In the genomic region with DNA sequence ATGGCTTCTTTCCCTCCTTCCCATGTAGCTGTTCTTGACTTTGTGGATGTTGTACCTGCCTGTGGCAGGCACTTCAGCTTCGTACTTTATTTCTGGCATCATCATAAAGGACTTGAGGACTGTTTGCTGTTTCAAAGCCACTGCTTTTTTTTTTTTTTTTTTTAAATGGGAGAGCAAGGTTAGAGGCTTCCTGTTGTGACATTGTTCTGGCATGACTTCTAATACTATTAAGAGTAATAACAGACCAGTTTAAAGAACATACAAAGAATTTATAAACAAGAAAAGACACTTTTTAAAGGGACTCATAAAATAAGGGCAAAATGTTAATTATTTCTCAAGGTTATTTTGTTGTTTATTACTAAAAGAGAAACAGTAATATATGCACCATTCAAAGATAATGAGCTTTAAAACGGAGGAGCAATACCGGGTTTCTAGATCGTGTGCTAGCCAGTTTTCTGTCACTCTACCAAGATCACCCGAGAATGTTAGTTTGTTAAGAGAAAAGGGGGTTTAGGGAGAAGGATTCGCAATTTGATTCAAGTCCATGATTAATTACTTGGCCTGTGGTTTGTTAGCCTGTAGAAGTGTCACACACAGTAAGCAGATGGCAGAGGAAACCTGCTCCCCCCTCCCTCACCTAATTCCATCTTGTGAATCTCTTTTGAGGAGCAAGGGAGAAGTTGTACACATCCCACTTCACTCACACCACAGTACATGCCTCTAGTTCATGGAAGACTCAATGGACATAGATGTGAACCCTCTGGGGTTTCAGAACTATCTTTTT, we compare ENCODE assay signal across 25 mouse cellular contexts. TPM values are rescaled to one million over a fixed set of nuclear protein-coding genes. Genes with fewer than 3 reads are reported as not detected.
DNase-seq lines count a peak whose midpoint lies in the region; ATAC-seq and TF ChIP-seq lines count a peak whose summit lies in the region.
"Had no signal": no experiment of that assay in that cellular context is flagged by ENCODE, and none has a peak within 500 bp of the region (broad histone marks: within the 10 kb centered on the region; RNA-seq: fewer than 3 reads in every experiment).

No protein-coding gene starts in this region.

- peak; percentile 50; the same call in 1 of the 2 replicates for ATAC-seq in forebrain, embryonic 13.5 days
- no peak for ATAC-seq in forebrain, embryonic 11.5 days (replicated peaks; ENCODE audit: low FRiP score)
- no peak for ATAC-seq in kidney, postnatal 0 days (replicated peaks; ENCODE audit: low FRiP score, low read depth)
- ATAC-seq in kidney, embryonic 14.5 days (ENCODE audit: low FRiP score, low TSS enrichment), result no peak
- ATAC-seq in midbrain, embryonic 11.5 days (ENCODE audit: low FRiP score), result no peak
- ATAC-seq in midbrain, embryonic 15.5 days (replicated peaks), result no peak
- ATAC-seq: intestine, embryonic 16.5 days; midbrain, embryonic 16.5 days had no signal

- H3K27me3 ChIP-seq in forebrain, embryonic 13.5 days, result no peaks in the 10 kb centered on the region
- no peaks in the 10 kb centered on the region for H3K27me3 ChIP-seq in forebrain, embryonic 11.5 days (ENCODE audit: control insufficient read depth, insufficient read depth, low read length)
- H3K27me3 ChIP-seq in kidney, postnatal 0 days (ENCODE audit: insufficient read depth, low read length), result no peaks in the 10 kb centered on the region
- H3K27me3 ChIP-seq in kidney, embryonic 14.5 days (ENCODE audit: control insufficient read depth, insufficient read depth, low read length), result no peaks in the 10 kb centered on the region
- no peaks in the 10 kb centered on the region for H3K27me3 ChIP-seq in midbrain, embryonic 11.5 days (ENCODE audit: control insufficient read depth, insufficient read depth, low read length)
- H3K27me3 ChIP-seq in midbrain, embryonic 15.5 days (replicated peaks), result no peaks in the 10 kb centered on the region
- H3K27me3 ChIP-seq: heart, embryonic 15.5 days; limb, embryonic 12.5 days; liver, embryonic 15.5 days; stomach, embryonic 15.5 days had no signal

- no peak overlapping the region for H3K27ac ChIP-seq in forebrain, embryonic 13.5 days
- H3K27ac ChIP-seq in forebrain, embryonic 11.5 days (ENCODE audit: low read depth, low read length), result no peak overlapping the region
- H3K27ac ChIP-seq in kidney, postnatal 0 days, result no peak overlapping the region
- no peak overlapping the region for H3K27ac ChIP-seq in kidney, embryonic 14.5 days (ENCODE audit: low read depth, low read length)
- H3K27ac ChIP-seq in midbrain, embryonic 11.5 days (ENCODE audit: low read depth, low read length), result no peak overlapping the region
- no peak overlapping the region for H3K27ac ChIP-seq in midbrain, embryonic 15.5 days
- H3K27ac ChIP-seq: heart, embryonic 10.5 days; heart, embryonic 15.5 days; left cerebral cortex, adult 2 months; limb, embryonic 12.5 days; liver, embryonic 15.5 days; stomach, embryonic 15.5 days had no signal

- no peaks in the 10 kb centered on the region for H3K9me3 ChIP-seq in forebrain, embryonic 13.5 days (replicated peaks)
- no peaks in the 10 kb centered on the region for H3K9me3 ChIP-seq in forebrain, embryonic 11.5 days (ENCODE audit: control insufficient read depth, low read length)
- no peaks in the 10 kb centered on the region for H3K9me3 ChIP-seq in kidney, postnatal 0 days (replicated peaks; ENCODE audit: low read length)
- no peaks in the 10 kb centered on the region for H3K9me3 ChIP-seq in kidney, embryonic 14.5 days (ENCODE audit: control insufficient read depth, low read length)
- H3K9me3 ChIP-seq in midbrain, embryonic 11.5 days (ENCODE audit: control insufficient read depth, low read length), result no peaks in the 10 kb centered on the region
- no peaks in the 10 kb centered on the region for H3K9me3 ChIP-seq in midbrain, embryonic 15.5 days
- H3K9me3 ChIP-seq: heart, embryonic 10.5 days; heart, embryonic 15.5 days; limb, embryonic 12.5 days; liver, embryonic 15.5 days; stomach, embryonic 15.5 days had no signal

- no peak for TF ChIP-seq CTCF in kidney, postnatal 0 days (IDR thresholded peaks at IDR 0.05; ENCODE audit: low read depth)

- no peaks in the 10 kb centered on the region for H3K4me1 ChIP-seq in forebrain, embryonic 13.5 days
- H3K4me1 ChIP-seq in forebrain, embryonic 11.5 days (replicated peaks; ENCODE audit: control insufficient read depth, insufficient read depth, low read length), result no peaks in the 10 kb centered on the region
- H3K4me1 ChIP-seq in kidney, postnatal 0 days (replicated peaks; ENCODE audit: insufficient read depth, low read length), result no peaks in the 10 kb centered on the region
- H3K4me1 ChIP-seq in kidney, embryonic 14.5 days (ENCODE audit: control insufficient read depth, insufficient read depth, low read length), result no peaks in the 10 kb centered on the region
- no peaks in the 10 kb centered on the region for H3K4me1 ChIP-seq in midbrain, embryonic 11.5 days (ENCODE audit: control insufficient read depth, insufficient read depth, low read length)
- no peaks in the 10 kb centered on the region for H3K4me1 ChIP-seq in midbrain, embryonic 15.5 days
- H3K4me1 ChIP-seq: limb, embryonic 12.5 days; liver, embryonic 15.5 days; stomach, embryonic 15.5 days had no signal

- no peak overlapping the region for H3K4me2 ChIP-seq in forebrain, embryonic 13.5 days
- no peak overlapping the region for H3K4me2 ChIP-seq in forebrain, embryonic 11.5 days (ENCODE audit: low read depth, low read length, severe bottlenecking)
- no peak overlapping the region for H3K4me2 ChIP-seq in kidney, postnatal 0 days (ENCODE audit: low read length)
- H3K4me2 ChIP-seq in kidney, embryonic 14.5 days (replicated peaks; ENCODE audit: low read depth, low read length), result no peak overlapping the region
- H3K4me2 ChIP-seq in midbrain, embryonic 11.5 days, result no peak overlapping the region
- no peak overlapping the region for H3K4me2 ChIP-seq in midbrain, embryonic 15.5 days
- H3K4me2 ChIP-seq: heart, embryonic 15.5 days; limb, embryonic 12.5 days; liver, embryonic 15.5 days; stomach, embryonic 15.5 days had no signal

- no peak for DNase-seq in forebrain, embryonic 11.5 days (ENCODE audit: low spot score)
- peak; percentile 76 for DNase-seq in kidney, postnatal 0 days (ENCODE audit: low spot score)
- peak; percentile 80 for DNase-seq in midbrain, embryonic 11.5 days (ENCODE audit: low spot score, missing footprints)
- no peak for DNase-seq in urinary bladder, postnatal 10 days (ENCODE audit: low spot score)
- DNase-seq: adrenal gland, adult 8-10 months; cerebellum, adult 11-12 months; gastrocnemius, postnatal 25 days; heart, adult 11 months; kidney, adult 8-10 months; kidney, postnatal 14 days; right cerebral cortex, postnatal 25 days; thymus, postnatal 25 days had no signal

- 54% methylated on average over 6 of the region's 6 CpGs for WGBS in forebrain, embryonic 13.5 days
- 77% methylated on average over 6 of the region's 6 CpGs for WGBS in forebrain, embryonic 11.5 days
- WGBS in kidney, postnatal 0 days, result 47% methylated on average over 6 of the region's 6 CpGs
- WGBS in kidney, embryonic 14.5 days, result 54% methylated on average over 6 of the region's 6 CpGs
- 64% methylated on average over 6 of the region's 6 CpGs for WGBS in midbrain, embryonic 11.5 days
- WGBS in midbrain, embryonic 15.5 days, result 54% methylated on average over 6 of the region's 6 CpGs

- no peak overlapping the region for H3K9ac ChIP-seq in forebrain, embryonic 13.5 days
- H3K9ac ChIP-seq in forebrain, embryonic 11.5 days (ENCODE audit: low read length), result no peak overlapping the region
- H3K9ac ChIP-seq in kidney, postnatal 0 days (ENCODE audit: low read depth, low read length), result no peak overlapping the region
- H3K9ac ChIP-seq in kidney, embryonic 14.5 days (ENCODE audit: low read depth, low read length), result no peak overlapping the region
- H3K9ac ChIP-seq in midbrain, embryonic 11.5 days (ENCODE audit: low read length), result no peak overlapping the region
- no peak overlapping the region for H3K9ac ChIP-seq in midbrain, embryonic 15.5 days
- H3K9ac ChIP-seq: heart, embryonic 15.5 days; limb, embryonic 12.5 days; liver, embryonic 15.5 days; stomach, embryonic 15.5 days had no signal

- H3K36me3 ChIP-seq in forebrain, embryonic 13.5 days (ENCODE audit: poor library complexity, severe bottlenecking), result no peaks in the 10 kb centered on the region
- no peaks in the 10 kb centered on the region for H3K36me3 ChIP-seq in forebrain, embryonic 11.5 days (ENCODE audit: control insufficient read depth, insufficient read depth, low read length)
- no peaks in the 10 kb centered on the region for H3K36me3 ChIP-seq in kidney, postnatal 0 days (ENCODE audit: insufficient read depth, low read length)
- no peaks in the 10 kb centered on the region for H3K36me3 ChIP-seq in kidney, embryonic 14.5 days (ENCODE audit: control insufficient read depth, insufficient read depth, low read length)
- no peaks in the 10 kb centered on the region for H3K36me3 ChIP-seq in midbrain, embryonic 11.5 days (ENCODE audit: control insufficient read depth, insufficient read depth, low read length)
- no peaks in the 10 kb centered on the region for H3K36me3 ChIP-seq in midbrain, embryonic 15.5 days (replicated peaks)
- H3K36me3 ChIP-seq: G1E; heart, embryonic 10.5 days; heart, embryonic 15.5 days; limb, embryonic 12.5 days; liver, embryonic 15.5 days; stomach, embryonic 15.5 days had no signal

- H3K4me3 ChIP-seq in forebrain, embryonic 13.5 days, result no peak overlapping the region
- H3K4me3 ChIP-seq in forebrain, embryonic 11.5 days (ENCODE audit: low read depth, low read length), result no peak overlapping the region
- H3K4me3 ChIP-seq in kidney, postnatal 0 days (replicated peaks; ENCODE audit: low read depth, low read length), result no peak overlapping the region
- H3K4me3 ChIP-seq in kidney, embryonic 14.5 days (ENCODE audit: low read length), result no peak overlapping the region
- H3K4me3 ChIP-seq in midbrain, embryonic 11.5 days (ENCODE audit: low read depth, low read length), result no peak overlapping the region
- no peak overlapping the region for H3K4me3 ChIP-seq in midbrain, embryonic 15.5 days
- H3K4me3 ChIP-seq: erythroblast, embryonic 14.5 days; heart, embryonic 10.5 days; heart, embryonic 15.5 days; left cerebral cortex, adult 2 months; limb, embryonic 12.5 days; liver, embryonic 15.5 days; stomach, embryonic 15.5 days had no signal

RNA-seq across cellular contexts. Expression of a gene that starts 23.6 kb away (rescaled TPM):
- polyA plus RNA-seq in forebrain, embryonic 13.5 days (2015; fragmentation: Nextera tagmentation; extraction: Ambion mirVana), result 9.8 and 11.4 TPM in 2 replicates
- polyA plus RNA-seq in forebrain, embryonic 11.5 days (2014; fragmentation: Nextera tagmentation; extraction: Ambion mirVana), result 4.0 and 4.3 TPM in 2 replicates
- 33.3 and 34.0 TPM in 2 replicates for polyA plus RNA-seq in kidney, postnatal 0 days (2015; fragmentation: Nextera tagmentation; extraction: Ambion mirVana)
- polyA plus RNA-seq in kidney, embryonic 14.5 days (2014; fragmentation: Nextera tagmentation; extraction: Ambion mirVana), result 23.9 and 32.4 TPM in 2 replicates
- polyA plus RNA-seq in midbrain, embryonic 11.5 days (2014; fragmentation: Nextera tagmentation; extraction: Ambion mirVana), result 5.7 and 6.8 TPM in 2 replicates
- 30.0 and 31.1 TPM in 2 replicates for polyA plus RNA-seq in midbrain, embryonic 15.5 days (2015; fragmentation: Nextera tagmentation; extraction: Ambion mirVana)
- polyA plus RNA-seq: G1E had no signal

Comparison
In these comparisons a context has a peak if more than half of its experiments do, and no peak if none do; other contexts are left out.
1. DNase-seq: peak in kidney, postnatal 0 days (single experiment) and midbrain, embryonic 11.5 days (single experiment); none in forebrain, embryonic 11.5 days (single experiment) and urinary bladder, postnatal 10 days (single experiment).